Mouse (Mus musculus): ENCODE measurements at regions not wholly inside any gene's neighbourhood (a gene's known extent, or its start where the extent isn't known, plus 50 kb on each side); places are given as distances from the start of the nearest gene placed in this dataset.
A peak's percentile ranks its signal among the peaks of the same experiment; 100 is the strongest.
"Not testable (repeated sequence)": the region's sequence is repeated elsewhere in the genome, so short reads cannot be mapped to it uniquely, and the experiment has no call there.

GRCm38 (mm10) chr14:53545351-53545750 lies 708.6 kb downstream of the Dad1 start:
- Histone ChIP-seq H3K4me3 (ENCODE audit: insufficient read depth, low read length) (no peak overlapping the region), H3K4me1 (ENCODE audit: control insufficient read depth, insufficient read depth, low read length) (no peaks in the 10 kb centered on the region), H3K27ac (ENCODE audit: insufficient read depth, low read length) (no peak overlapping the region)
- no peak for TF ChIP-seq POLR2A (IDR thresholded peaks at IDR 0.05; ENCODE audit: extremely low read depth, insufficient read depth, low read length)
- TF ChIP-seq CTCF (IDR thresholded peaks at IDR 0.05; ENCODE audit: extremely low read depth, insufficient read depth, low read length) = no peak

- 0 out of 2 replicates have a peak, but pooled peaks have one; percentile 2 for TF ChIP-seq CTCF (IDR thresholded peaks at IDR 0.05; ENCODE audit: extremely low read depth, insufficient read depth, low read length)
- H3K4me1 ChIP-seq (ENCODE audit: control insufficient read depth, insufficient read depth, low read length); H3K27ac ChIP-seq (ENCODE audit: insufficient read depth, low read length); H3K4me3 ChIP-seq (ENCODE audit: insufficient read depth, low read length): not testable (repeated sequence)
Observed at GRCm38 (mm10) chr14:53541640-53542039, 712.3 kb downstream of the Dad1 start.

- H3K4me3 ChIP-seq (ENCODE audit: insufficient read depth, low read length); H3K27ac ChIP-seq (ENCODE audit: insufficient read depth, low read length); H3K4me1 ChIP-seq (ENCODE audit: control insufficient read depth, insufficient read depth, low read length): not testable (repeated sequence)
Observed at GRCm38 (mm10) chr14:53537895-53538294, 716.0 kb downstream of the Dad1 start.

- H3K27ac ChIP-seq (ENCODE audit: insufficient read depth, low read length); H3K4me3 ChIP-seq (ENCODE audit: insufficient read depth, low read length); H3K4me1 ChIP-seq (ENCODE audit: control insufficient read depth, insufficient read depth, low read length): not testable (repeated sequence)
Observed at GRCm38 (mm10) chr14:53523430-53523829, 730.5 kb downstream of the Dad1 start.

- H3K4me3 ChIP-seq (ENCODE audit: insufficient read depth, low read length); H3K4me1 ChIP-seq (ENCODE audit: control insufficient read depth, insufficient read depth, low read length); H3K27ac ChIP-seq (ENCODE audit: insufficient read depth, low read length): not testable (repeated sequence)
Observed at GRCm38 (mm10) chr14:53518954-53519353, 735.0 kb downstream of the Dad1 start.

- H3K4me1 ChIP-seq (ENCODE audit: control insufficient read depth, insufficient read depth, low read length); H3K4me3 ChIP-seq (ENCODE audit: insufficient read depth, low read length); H3K27ac ChIP-seq (ENCODE audit: insufficient read depth, low read length): not testable (repeated sequence)
Observed at GRCm38 (mm10) chr14:53516623-53517238, 737.2 kb downstream of the Dad1 start.

- not testable (repeated sequence) for H3K4me3 ChIP-seq (ENCODE audit: insufficient read depth, low read length); H3K4me1 ChIP-seq (ENCODE audit: control insufficient read depth, insufficient read depth, low read length); H3K27ac ChIP-seq (ENCODE audit: insufficient read depth, low read length)
- TF ChIP-seq CTCF (IDR thresholded peaks at IDR 0.05; ENCODE audit: extremely low read depth, insufficient read depth, low read length) = 0 out of 2 replicates have a peak, but pooled peaks have one; percentile 4
Observed at GRCm38 (mm10) chr14:53505389-53505788, 748.5 kb downstream of the Dad1 start.

- H3K4me3 ChIP-seq (ENCODE audit: insufficient read depth, low read length) = not testable (repeated sequence)
Observed at GRCm38 (mm10) chr14:53488383-53488782, 765.5 kb downstream of the Dad1 start.

GRCm38 (mm10) chr14:53487611-53488010 lies 766.3 kb downstream of the Dad1 start:
- not testable (repeated sequence) for H3K4me1 ChIP-seq (ENCODE audit: control insufficient read depth, insufficient read depth, low read length); H3K4me3 ChIP-seq (ENCODE audit: insufficient read depth, low read length); H3K27ac ChIP-seq (ENCODE audit: insufficient read depth, low read length)

More at GRCm38 (mm10) chr14:53488383-53488782, 765.5 kb downstream of the Dad1 start:
- not testable (repeated sequence) for H3K4me1 ChIP-seq (ENCODE audit: control insufficient read depth, insufficient read depth, low read length); H3K27ac ChIP-seq (ENCODE audit: insufficient read depth, low read length)

- not testable (repeated sequence) for H3K4me3 ChIP-seq (ENCODE audit: insufficient read depth, low read length); H3K27ac ChIP-seq (ENCODE audit: insufficient read depth, low read length); H3K4me1 ChIP-seq (ENCODE audit: control insufficient read depth, insufficient read depth, low read length)
Observed at GRCm38 (mm10) chr14:53474170-53474569, 779.7 kb downstream of the Dad1 start.

- H3K4me3 ChIP-seq (ENCODE audit: insufficient read depth, low read length); H3K27ac ChIP-seq (ENCODE audit: insufficient read depth, low read length); H3K4me1 ChIP-seq (ENCODE audit: control insufficient read depth, insufficient read depth, low read length): not testable (repeated sequence)
Observed at GRCm38 (mm10) chr14:53460790-53461189, 793.1 kb downstream of the Dad1 start.

- TF ChIP-seq CTCF (IDR thresholded peaks at IDR 0.05; ENCODE audit: extremely low read depth, insufficient read depth, low read length) = no peak
- TF ChIP-seq POLR2A (IDR thresholded peaks at IDR 0.05; ENCODE audit: extremely low read depth, insufficient read depth, low read length) = no peak
- Histone ChIP-seq H3K27ac (ENCODE audit: insufficient read depth, low read length) (no peak overlapping the region), H3K4me3 (ENCODE audit: insufficient read depth, low read length) (no peak overlapping the region), H3K4me1 (ENCODE audit: control insufficient read depth, insufficient read depth, low read length) (no peaks in the 10 kb centered on the region)
Observed at GRCm38 (mm10) chr14:53454001-53454400, 799.9 kb downstream of the Dad1 start.

GRCm38 (mm10) chr14:53439643-53440042 lies 814.3 kb downstream of the Dad1 start:
- not testable (repeated sequence) for H3K4me3 ChIP-seq (ENCODE audit: insufficient read depth, low read length); H3K4me1 ChIP-seq (ENCODE audit: control insufficient read depth, insufficient read depth, low read length); H3K27ac ChIP-seq (ENCODE audit: insufficient read depth, low read length)

- H3K27ac ChIP-seq (ENCODE audit: insufficient read depth, low read length) = not testable (repeated sequence)
Observed at GRCm38 (mm10) chr14:53430130-53430529, 823.8 kb downstream of the Dad1 start.

GRCm38 (mm10) chr14:53428447-53428846 lies 825.5 kb downstream of the Dad1 start:
- H3K4me1 ChIP-seq (ENCODE audit: control insufficient read depth, insufficient read depth, low read length); H3K4me3 ChIP-seq (ENCODE audit: insufficient read depth, low read length); H3K27ac ChIP-seq (ENCODE audit: insufficient read depth, low read length): not testable (repeated sequence)

More at GRCm38 (mm10) chr14:53430130-53430529, 823.8 kb downstream of the Dad1 start:
- not testable (repeated sequence) for H3K4me3 ChIP-seq (ENCODE audit: insufficient read depth, low read length); H3K4me1 ChIP-seq (ENCODE audit: control insufficient read depth, insufficient read depth, low read length)

- not testable (repeated sequence) for H3K4me3 ChIP-seq (ENCODE audit: insufficient read depth, low read length); H3K4me1 ChIP-seq (ENCODE audit: control insufficient read depth, insufficient read depth, low read length); H3K27ac ChIP-seq (ENCODE audit: insufficient read depth, low read length)
Observed at GRCm38 (mm10) chr14:53427636-53428035, 826.3 kb downstream of the Dad1 start.
